Mouse (Mus musculus) CH12.LX (cell line): ENCODE results near the gene Stxbp1. TPM values are rescaled to one million over a fixed set of nuclear protein-coding genes. Genes with fewer than 3 reads are reported as not detected.

Experiments
- DNase-seq: peaks from one replicate; pipeline ENCODE4 v3.0.0-alpha.2; 2013; ENCODE audit errors: extremely low read depth
- H3K27ac ChIP-seq: 2 replicates; pipeline ENCODE4 v1.5.1; 2012; ENCODE audit warnings: low read depth, mild to moderate bottlenecking, control low read depth, moderate library complexity; ENCODE audit not compliant: insufficient read depth
- H3K27me3 ChIP-seq: replicated peaks from 2 replicates; pipeline ENCODE3; 2012; ENCODE audit warnings: inconsistent platforms
- H3K36me3 ChIP-seq, 2 experiments: replicated peaks in 1 of 2; 2 replicates each; pipeline versions ENCODE3 to v1.6.1; 2012; ENCODE audit warnings: inconsistent platforms in 1 of 2, low read length in 1 of 2, mild to moderate bottlenecking in 1 of 2, mixed read lengths in 1 of 2, moderate library complexity in 1 of 2; ENCODE audit not compliant: control insufficient read depth in 1 of 2, insufficient read depth in 1 of 2
- H3K4me1 ChIP-seq, 2 experiments: 2 replicates each; pipeline ENCODE4 v1.6.1; 2012; ENCODE audit warnings: inconsistent platforms in 1 of 2, moderate library complexity in 1 of 2; ENCODE audit not compliant: insufficient read depth in 2 of 2, control insufficient read depth in 1 of 2
- H3K4me2 ChIP-seq: 2 replicates; pipeline ENCODE4 v1.6.1; 2012; ENCODE audit warnings: low read depth, mild to moderate bottlenecking, control low read depth; ENCODE audit not compliant: poor library complexity, insufficient read depth, severe bottlenecking
- H3K4me3 ChIP-seq, 3 experiments: fragments of 150-350 bp in 1 of 3; sonication (generic) in 1 of 3; replicated peaks in 1 of 3; 2 replicates each; pipeline versions ENCODE3 to v1.5.1; 2011 to 2012; ENCODE audit warnings: low read depth in 2 of 3, low read length in 2 of 3, mild to moderate bottlenecking in 2 of 3, moderate library complexity in 2 of 3, control low read depth in 1 of 3, improper control_type of control experiment in 1 of 3, inconsistent platforms in 1 of 3, mixed read lengths in 1 of 3; ENCODE audit not compliant: poor library complexity in 1 of 3
- H3K79me2 ChIP-seq: replicated peaks from 2 replicates; pipeline ENCODE4 v1.6.1; 2012; ENCODE audit warnings: mild to moderate bottlenecking, moderate library complexity; ENCODE audit not compliant: control insufficient read depth, poor library complexity, insufficient read depth, severe bottlenecking; ENCODE audit errors: extremely low read depth
- H3K9ac ChIP-seq: 2 replicates; pipeline ENCODE4 v1.6.1; 2012; ENCODE audit warnings: low read depth, mild to moderate bottlenecking, control low read depth, moderate library complexity; ENCODE audit not compliant: insufficient read depth
- H3K9me3 ChIP-seq: replicated peaks from 2 replicates; pipeline ENCODE3; 2012; ENCODE audit warnings: low read length, inconsistent platforms, mixed read lengths
- BHLHE40 ChIP-seq: IDR thresholded peaks from 2 replicates; pipeline ENCODE4 v1.6.1; 2011; ENCODE audit warnings: mild to moderate bottlenecking, low read depth, low read length, improper control_type of control experiment
- CHD2 ChIP-seq: IDR thresholded peaks from 2 replicates; pipeline ENCODE4 v1.6.1; 2011; ENCODE audit warnings: low read length, improper control_type of control experiment
- E2F4 ChIP-seq: IDR thresholded peaks from 2 replicates; pipeline ENCODE4 v1.6.1; 2011; ENCODE audit warnings: low read depth, low read length, improper control_type of control experiment; ENCODE audit not compliant: insufficient replicate concordance
- ELF1 ChIP-seq: IDR thresholded peaks from 2 replicates; pipeline ENCODE4 v1.6.1; 2014; ENCODE audit warnings: low read depth, mild to moderate bottlenecking, inconsistent platforms, low read length, improper control_type of control experiment
- EP300 ChIP-seq: IDR thresholded peaks from 2 replicates; pipeline ENCODE4 v1.6.1; 2011; ENCODE audit warnings: low read length, improper control_type of control experiment
- GABPA ChIP-seq: IDR thresholded peaks from 2 replicates; pipeline ENCODE4 v1.6.1; 2012; ENCODE audit warnings: low read depth, low read length, improper control_type of control experiment, inconsistent platforms; ENCODE audit not compliant: insufficient replicate concordance
- HCFC1 ChIP-seq: IDR thresholded peaks from 2 replicates; pipeline ENCODE4 v1.6.1; 2012; ENCODE audit warnings: low read depth, mild to moderate bottlenecking, inconsistent platforms, low read length, improper control_type of control experiment
- IRF4 ChIP-seq: IDR thresholded peaks from 2 replicates; pipeline ENCODE4 v1.6.1; 2014; ENCODE audit warnings: low read depth, mild to moderate bottlenecking, inconsistent platforms, low read length, improper control_type of control experiment
- JUND ChIP-seq: conservative IDR thresholded peaks from 2 replicates; pipeline ENCODE4 v1.6.1; 2011; ENCODE audit warnings: low read depth, low read length, improper control_type of control experiment
- KAT2A ChIP-seq: IDR thresholded peaks from 2 replicates; pipeline ENCODE4 v1.6.1; 2012; ENCODE audit warnings: low read length, improper control_type of control experiment, inconsistent platforms; ENCODE audit not compliant: insufficient replicate concordance
- MAFK ChIP-seq: IDR thresholded peaks from 2 replicates; pipeline ENCODE4 v1.6.1; 2011; ENCODE audit warnings: low read length, improper control_type of control experiment; ENCODE audit not compliant: insufficient replicate concordance
- MAX ChIP-seq: IDR thresholded peaks from 2 replicates; pipeline ENCODE4 v1.6.1; 2011; ENCODE audit warnings: low read length, improper control_type of control experiment
- MAZ ChIP-seq: IDR thresholded peaks from 2 replicates; pipeline ENCODE4 v1.6.1; 2012; ENCODE audit warnings: low read depth, mild to moderate bottlenecking, inconsistent platforms, low read length, improper control_type of control experiment, moderate library complexity
- MEF2A ChIP-seq: IDR thresholded peaks from 2 replicates; pipeline ENCODE4 v1.6.1; 2014; ENCODE audit warnings: low read depth, mild to moderate bottlenecking, inconsistent platforms, low read length, improper control_type of control experiment, borderline replicate concordance
- MXI1 ChIP-seq: IDR thresholded peaks from 2 replicates; pipeline ENCODE4 v1.6.1; 2011; ENCODE audit warnings: mild to moderate bottlenecking, low read depth, low read length, improper control_type of control experiment
- MYC ChIP-seq: IDR thresholded peaks from 2 replicates; pipeline ENCODE4 v1.6.1; 2011; ENCODE audit warnings: low read depth, mild to moderate bottlenecking, improper control_type of control experiment, low read length
- PAX5 ChIP-seq: IDR thresholded peaks from 2 replicates; pipeline ENCODE4 v1.6.1; 2012; ENCODE audit warnings: low read length, inconsistent platforms, mixed read lengths
- POLR2A ChIP-seq: IDR thresholded peaks from 2 replicates; pipeline ENCODE4 v1.6.1; 2011; ENCODE audit warnings: low read depth, mild to moderate bottlenecking, improper control_type of control experiment, low read length
- POLR2AphosphoS2 ChIP-seq: IDR thresholded peaks from 2 replicates; pipeline ENCODE4 v1.6.1; 2011; ENCODE audit warnings: low read depth, low read length, improper control_type of control experiment
- RCOR1 ChIP-seq: conservative IDR thresholded peaks from 2 replicates; pipeline ENCODE4 v1.6.1; 2012; ENCODE audit warnings: low read depth, mild to moderate bottlenecking, inconsistent platforms, low read length, improper control_type of control experiment
- SIN3A ChIP-seq: IDR thresholded peaks from 2 replicates; pipeline ENCODE4 v1.6.1; 2012; ENCODE audit warnings: low read length, improper control_type of control experiment, inconsistent platforms
- TBP ChIP-seq: conservative IDR thresholded peaks from 2 replicates; pipeline ENCODE4 v1.6.1; 2011; ENCODE audit warnings: low read depth, low read length, improper control_type of control experiment
- USF2 ChIP-seq: conservative IDR thresholded peaks from 2 replicates; pipeline ENCODE4 v1.6.1; 2011; ENCODE audit warnings: low read depth, low read length, improper control_type of control experiment
- ZC3H11A ChIP-seq: IDR thresholded peaks from 2 replicates; pipeline ENCODE4 v1.6.1; 2012; ENCODE audit warnings: low read depth, mild to moderate bottlenecking, inconsistent platforms, low read length, improper control_type of control experiment
- ZKSCAN1 ChIP-seq: IDR thresholded peaks from 2 replicates; pipeline ENCODE4 v1.6.1; 2012; ENCODE audit warnings: low read depth, inconsistent platforms, low read length, improper control_type of control experiment, borderline replicate concordance
- dilution Hi-C: fragments of 300-500 bp; cut with MboI; formaldehyde crosslinking; loops from 2 replicates; pipeline ENCODE4 v1.14.3; 2020; ENCODE audit warnings: low sequenced_read_pairs; ENCODE audit not compliant: extremely low pct_unique_long_range_greater_than_20kb, extremely low pct_ligation_motif_present
- in situ Hi-C: fragments of 300-500 bp; cut with MboI; formaldehyde crosslinking; loops from 3 replicates; pipeline ENCODE4 v1.14.3; 2019; ENCODE audit warnings: low sequenced_read_pairs, low pct_ligation_motif_present, low pct_unique_long_range_greater_than_20kb, mixed read lengths
- polyA plus RNA-seq: library from polyadenylated mRNA; unstranded; fragments of >175 nt; gene quantifications from 2 replicates; pipeline ENCODE4 v1.2.1, GENCODE M21; 2012; ENCODE audit warnings: low read depth; ENCODE audit not compliant: insufficient read length
- total RNA-seq, 2 experiments: library from RNA; depleted of rRNA; stranded (reverse); fragments of 300-350 nt in 1 of 2; fragments of >200 nt in 1 of 2; gene quantifications; 2 replicates each; pipeline ENCODE4 v1.2.3; 2012 to 2014

Stxbp1 gene
- total and polyA plus RNA-seq, 3 experiments: 1.5 to 8.3 (median 2.5) TPM

DNA sequence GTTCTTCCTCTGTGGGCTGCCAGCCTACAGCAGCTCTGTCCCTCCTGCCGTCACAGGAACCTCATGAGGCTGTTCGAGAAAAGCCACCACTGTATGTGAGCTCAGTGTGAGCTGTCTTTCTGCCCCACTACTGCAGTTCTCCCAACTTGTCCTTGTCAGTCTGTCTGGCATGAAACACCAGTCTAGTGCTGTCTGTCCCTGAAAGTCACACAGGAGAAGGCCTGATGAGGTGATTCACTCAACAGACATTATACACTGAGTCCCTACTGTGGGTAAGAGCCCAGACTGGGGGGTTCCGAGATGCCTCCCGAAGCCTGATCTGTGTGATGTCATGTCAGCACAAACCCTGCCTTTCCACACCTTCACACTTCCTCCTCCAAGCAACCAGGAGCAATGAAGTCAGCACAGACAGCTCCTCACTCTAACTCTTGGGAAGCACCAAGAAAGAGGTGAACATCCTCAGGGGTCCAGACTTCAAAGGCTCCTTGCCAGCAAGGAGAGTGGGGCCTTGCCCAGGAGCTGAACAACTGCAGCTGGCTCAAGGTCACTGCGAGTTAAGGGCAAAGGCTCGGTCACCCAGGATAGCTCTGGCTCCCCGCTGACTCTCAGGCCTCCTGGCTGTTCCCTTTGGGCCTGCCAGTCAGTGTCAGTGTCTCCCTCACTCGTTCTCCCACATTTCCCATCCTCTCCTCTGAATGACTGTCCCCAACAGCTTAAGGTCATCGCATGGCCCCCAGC is 8.7 kb downstream of the Stxbp1 start:
- no peak overlapping the region for H3K4me3 ChIP-seq
- H3K27me3 ChIP-seq: no peaks in the 10 kb centered on the region
- peaks cover 0 to 36% of the 10 kb centered on the region in 2 experiments; a peak in 2 of 4 replicates for H3K4me1 ChIP-seq
- no peaks in the 10 kb centered on the region for H3K79me2 ChIP-seq
- dilution Hi-C loops (no loop called here), in situ Hi-C loops (no loop called here)
- H3K4me2 ChIP-seq: no peak overlapping the region
- no peak overlapping the region for H3K9ac ChIP-seq
- no peak for TF ChIP-seq GABPA
- TF ChIP-seq PAX5: no peak
- no peak for TF ChIP-seq KAT2A
- no peak for TF ChIP-seq TBP
- TF ChIP-seq MAX: no peak
- no peak for TF ChIP-seq JUND
- TF ChIP-seq EP300: no peak
- no peak for TF ChIP-seq MYC
- no peak for TF ChIP-seq BHLHE40
- no peak for TF ChIP-seq MXI1
- no peak for TF ChIP-seq USF2
- no peak for TF ChIP-seq E2F4
- no peak for TF ChIP-seq ELF1
- TF ChIP-seq IRF4: no peak
- TF ChIP-seq ZKSCAN1: no peak
- TF ChIP-seq MAZ: no peak
- TF ChIP-seq POLR2A: no peak
- DNase-seq: no peak
- no peaks in the 10 kb centered on the region for H3K9me3 ChIP-seq
- H3K36me3 ChIP-seq: peaks cover 0 to 7% of the 10 kb centered on the region in 2 experiments
- H3K27ac ChIP-seq: no peak overlapping the region

DNA sequence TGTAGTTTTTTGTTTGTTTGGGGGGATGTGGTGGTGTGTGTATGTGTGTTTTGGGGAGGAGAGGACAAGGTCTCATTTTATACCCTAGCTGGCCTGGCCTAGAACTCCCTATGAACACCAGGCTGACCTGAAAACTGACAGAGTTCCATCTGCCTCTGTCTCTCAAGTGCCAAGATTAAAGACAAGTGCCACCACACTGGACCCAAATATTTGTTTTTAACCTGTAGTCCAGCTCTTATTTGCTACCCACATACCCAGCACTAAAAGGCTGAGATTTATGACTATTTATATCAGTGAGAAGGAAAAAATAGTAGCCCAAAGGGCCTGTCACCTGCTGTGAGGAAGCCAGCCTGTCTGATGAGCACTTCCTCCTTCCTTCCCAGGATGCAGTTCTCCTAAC is 11.5 kb downstream of the Stxbp1 start:
- no peaks in the 10 kb centered on the region for H3K9me3 ChIP-seq
- no peaks in the 10 kb centered on the region for H3K27me3 ChIP-seq
- TF ChIP-seq KAT2A (no peak), SIN3A (no peak), PAX5 (no peak), ZC3H11A (no peak), MAFK (no peak), MEF2A (no peak), CHD2 (no peak), MYC (no peak), RCOR1 (no peak), POLR2AphosphoS2 (no peak), HCFC1 (no peak)
- no peak for DNase-seq
- H3K27ac ChIP-seq: no peak overlapping the region
- in situ Hi-C loops: no loop called here
- no peaks in the 10 kb centered on the region for H3K36me3 ChIP-seq
- dilution Hi-C loops: no loop called here
- H3K9ac ChIP-seq: no peak overlapping the region
- no peak overlapping the region for H3K4me2 ChIP-seq
- no peaks in the 10 kb centered on the region for H3K79me2 ChIP-seq
- peaks cover 0 to 36% of the 10 kb centered on the region in 2 experiments; a peak in 2 of 4 replicates for H3K4me1 ChIP-seq
- H3K4me3 ChIP-seq: no peak overlapping the region
